Mouse (Mus musculus) heart, adult 2 months (tissue): Measurements from ENCODE around the gene Ralgapa1. TPM values are rescaled to one million over a fixed set of nuclear protein-coding genes. Genes with fewer than 3 reads are reported as not detected.
"Not testable (repeated sequence)": the region's sequence is repeated elsewhere in the genome, so short reads cannot be mapped to it uniquely, and the experiment has no call there.

Experiments used
- DNase-seq, 2 experiments: peaks; one replicate each; pipeline ENCODE4 v3.0.0; 2021
- H3K27ac ChIP-seq: fragments of 200-600 bp; 2 replicates; pipeline ENCODE4 v1.8.1; 2022
- H3K27me3 ChIP-seq: fragments of 200-500 bp; 2 replicates; pipeline ENCODE4 v1.6.1; 2012; ENCODE audit warnings: mild to moderate bottlenecking, low read length, inconsistent platforms, mixed read lengths; ENCODE audit not compliant: control insufficient read depth, insufficient read depth
- H3K36me3 ChIP-seq: fragments of 200-500 bp; 2 replicates; pipeline ENCODE4 v1.6.1; 2012; ENCODE audit warnings: low read length, inconsistent platforms; ENCODE audit not compliant: control insufficient read depth, insufficient read depth
- H3K4me1 ChIP-seq: fragments of 200-500 bp; 2 replicates; pipeline ENCODE4 v1.6.1; 2011; ENCODE audit warnings: low read length; ENCODE audit not compliant: control insufficient read depth, insufficient read depth
- H3K4me3 ChIP-seq: fragments of 200-600 bp; 2 replicates; pipeline ENCODE4 v1.8.1; 2022
- H3K79me2 ChIP-seq: fragments of 200-500 bp; replicated peaks from 2 replicates; pipeline ENCODE4 v1.6.1; 2012; ENCODE audit warnings: mild to moderate bottlenecking, inconsistent platforms, low read length, moderate library complexity, mixed read lengths; ENCODE audit not compliant: control insufficient read depth, insufficient read depth
- H3K9ac ChIP-seq: fragments of 200-500 bp; 2 replicates; pipeline ENCODE4 v1.6.1; 2012; ENCODE audit warnings: low read depth, mild to moderate bottlenecking, control low read depth, inconsistent platforms, low read length, mixed read lengths
- CTCF ChIP-seq: fragments of 200-600 bp; IDR thresholded peaks from 2 replicates; pipeline ENCODE4 v1.8.1; 2022; ENCODE audit warnings: antibody characterized with exemption, mild to moderate bottlenecking, moderate library complexity
- EP300 ChIP-seq: fragments of 200-500 bp; IDR thresholded peaks from 2 replicates; pipeline ENCODE4 v1.6.1; 2011; ENCODE audit warnings: low read depth, low read length, control low read depth; ENCODE audit not compliant: insufficient read depth
- POLR2A ChIP-seq: fragments of 200-500 bp; IDR thresholded peaks from 2 replicates; pipeline ENCODE4 v1.6.1; 2011; ENCODE audit warnings: mild to moderate bottlenecking, low read depth, low read length, control low read depth; ENCODE audit not compliant: insufficient read depth
- WGBS: fragments of 180-500 bp; shearing (Covaris S2); methylation state at CpG from one replicate; pipeline ENCODE4 v1.1.7; 2018; 5-methylcytosine and 5-hydroxymethylcytosine counted together
- intact Hi-C: fragments of 180-260 bp; cut with DNase I; formaldehyde crosslinking; loops from one replicate; pipeline ENCODE4 v1.15.1; 2025
- polyA plus RNA-seq: library from polyadenylated mRNA; depleted of rRNA; stranded (reverse); fragments of >200 nt; gene quantifications from 2 replicates; pipeline ENCODE4 v1.2.3, GENCODE M21; 2012
- total RNA-seq, 2 experiments: library from RNA; stranded (reverse); gene quantifications; 2 replicates each; pipeline ENCODE4 v1.2.3; 2021

Ralgapa1 gene
- total and polyA plus RNA-seq, 3 experiments = 38.8 to 57.0 (median 55.9) TPM

- H3K9ac ChIP-seq, intact Hi-C loops: not testable (repeated sequence)
These were observed 26.5 kb downstream of the Ralgapa1 start for GRCm38 (mm10) chr12:55794485-55794884.

GRCm38 (mm10) chr12:55785252-55785651, 35.7 kb downstream of the Ralgapa1 start:
- 58% methylated on average over 2 of the region's 2 CpGs for WGBS
- no peak for TF ChIP-seq EP300
- no peak for TF ChIP-seq CTCF
- H3K79me2 ChIP-seq = no peaks in the 10 kb centered on the region
- H3K4me3 ChIP-seq = no peak overlapping the region
- intact Hi-C loops = no loop called here
- H3K27me3 ChIP-seq = no peaks in the 10 kb centered on the region
- no peak overlapping the region for H3K9ac ChIP-seq
- H3K27ac ChIP-seq = no peak overlapping the region
- H3K36me3 ChIP-seq = peaks cover 13% of the 10 kb centered on the region
- H3K4me1 ChIP-seq = no peaks in the 10 kb centered on the region
- no peak for DNase-seq

More at GRCm38 (mm10) chr12:55794485-55794884, 26.5 kb downstream of the Ralgapa1 start:
- H3K79me2 ChIP-seq, H3K36me3 ChIP-seq, DNase-seq, H3K27ac ChIP-seq, H3K4me1 ChIP-seq, H3K4me3 ChIP-seq, H3K27me3 ChIP-seq: not testable (repeated sequence)
- TF ChIP-seq CTCF = peak; percentile 61
- WGBS = 89% methylated on average over 4 of the region's 4 CpGs

- Histone ChIP-seq H3K79me2 (no peaks in the 10 kb centered on the region), H3K36me3 (peaks cover 13% of the 10 kb centered on the region), H3K9ac (no peak overlapping the region), H3K27ac (no peak overlapping the region), H3K4me1 (no peaks in the 10 kb centered on the region), H3K4me3 (no peak overlapping the region), H3K27me3 (no peaks in the 10 kb centered on the region)
- intact Hi-C loops = no loop called here
- 76% methylated on average over 3 of the region's 3 CpGs for WGBS
- DNase-seq = no peak
- TF ChIP-seq EP300 (no peak), POLR2A (no peak), CTCF (no peak)
These were observed 38.3 kb downstream of the Ralgapa1 start for GRCm38 (mm10) chr12:55782662-55783061.

GRCm38 (mm10) chr12:55778301-55778700, 42.7 kb downstream of the Ralgapa1 start:
- Histone ChIP-seq H3K27ac (no peak overlapping the region), H3K79me2 (no peaks in the 10 kb centered on the region), H3K4me1 (no peaks in the 10 kb centered on the region), H3K9ac (no peak overlapping the region), H3K4me3 (no peak overlapping the region), H3K36me3 (peaks cover 3% of the 10 kb centered on the region; the same call in 1 of the 2 replicates), H3K27me3 (no peaks in the 10 kb centered on the region)
- TF ChIP-seq POLR2A = no peak
- TF ChIP-seq EP300 = no peak
- TF ChIP-seq CTCF = peak; percentile 89
- WGBS = 74% methylated on average over 2 of the region's 2 CpGs
- peak; percentile 27 to 55 for DNase-seq
- intact Hi-C loops = loop anchor here (1.0 kb wide), 1 partner anchor 53 kb away; no protein-coding TSS in a partner anchor

- intact Hi-C loops = no loop called here
- H3K79me2 ChIP-seq = no peaks in the 10 kb centered on the region
- H3K27me3 ChIP-seq = no peaks in the 10 kb centered on the region
- no peak overlapping the region for H3K27ac ChIP-seq
- no peak overlapping the region for H3K4me3 ChIP-seq
- TF ChIP-seq EP300 (no peak), CTCF (no peak), POLR2A (no peak)
- no peaks in the 10 kb centered on the region for H3K4me1 ChIP-seq
- no peak overlapping the region for H3K9ac ChIP-seq
- no peak for DNase-seq
- H3K36me3 ChIP-seq = peaks cover 3% of the 10 kb centered on the region; the same call in 1 of the 2 replicates
These were observed 43.6 kb downstream of the Ralgapa1 start for GRCm38 (mm10) chr12:55777356-55777755.

- TF ChIP-seq POLR2A = no peak
- no peak for TF ChIP-seq CTCF
- no peak for TF ChIP-seq EP300
- intact Hi-C loops = no loop called here
- DNase-seq = no peak
- Histone ChIP-seq H3K36me3 (peaks cover 8% of the 10 kb centered on the region; the same call in 1 of the 2 replicates), H3K27ac (no peak overlapping the region), H3K4me1 (no peaks in the 10 kb centered on the region), H3K27me3 (no peaks in the 10 kb centered on the region), H3K9ac (no peak overlapping the region), H3K4me3 (no peak overlapping the region), H3K79me2 (no peaks in the 10 kb centered on the region)
- 73% methylated on average over 3 of the region's 3 CpGs for WGBS
These were observed 46.7 kb downstream of the Ralgapa1 start for GRCm38 (mm10) chr12:55774316-55774715.

GRCm38 (mm10) chr12:55720319-55720718, 100.6 kb downstream of the Ralgapa1 start:
- no peak overlapping the region for H3K9ac ChIP-seq

More at GRCm38 (mm10) chr12:55720319-55720718, 100.6 kb downstream of the Ralgapa1 start:
- Histone ChIP-seq H3K27me3 (no peaks in the 10 kb centered on the region), H3K4me3 (no peak overlapping the region), H3K36me3 (peaks cover 2% of the 10 kb centered on the region), H3K27ac (no peak overlapping the region), H3K79me2 (no peaks in the 10 kb centered on the region), H3K4me1 (no peaks in the 10 kb centered on the region)
- intact Hi-C loops = loop anchor here (5.0 kb wide), 1 partner anchor 112 kb away; no protein-coding TSS in a partner anchor
- 60% methylated on average over 1 of the region's 1 CpGs for WGBS
- TF ChIP-seq EP300 (no peak), CTCF (peak; percentile 77)
- DNase-seq = no peak
